Mouse (Mus musculus): ENCODE results near the gene Fam135a.

Gene Fam135a

DNA sequence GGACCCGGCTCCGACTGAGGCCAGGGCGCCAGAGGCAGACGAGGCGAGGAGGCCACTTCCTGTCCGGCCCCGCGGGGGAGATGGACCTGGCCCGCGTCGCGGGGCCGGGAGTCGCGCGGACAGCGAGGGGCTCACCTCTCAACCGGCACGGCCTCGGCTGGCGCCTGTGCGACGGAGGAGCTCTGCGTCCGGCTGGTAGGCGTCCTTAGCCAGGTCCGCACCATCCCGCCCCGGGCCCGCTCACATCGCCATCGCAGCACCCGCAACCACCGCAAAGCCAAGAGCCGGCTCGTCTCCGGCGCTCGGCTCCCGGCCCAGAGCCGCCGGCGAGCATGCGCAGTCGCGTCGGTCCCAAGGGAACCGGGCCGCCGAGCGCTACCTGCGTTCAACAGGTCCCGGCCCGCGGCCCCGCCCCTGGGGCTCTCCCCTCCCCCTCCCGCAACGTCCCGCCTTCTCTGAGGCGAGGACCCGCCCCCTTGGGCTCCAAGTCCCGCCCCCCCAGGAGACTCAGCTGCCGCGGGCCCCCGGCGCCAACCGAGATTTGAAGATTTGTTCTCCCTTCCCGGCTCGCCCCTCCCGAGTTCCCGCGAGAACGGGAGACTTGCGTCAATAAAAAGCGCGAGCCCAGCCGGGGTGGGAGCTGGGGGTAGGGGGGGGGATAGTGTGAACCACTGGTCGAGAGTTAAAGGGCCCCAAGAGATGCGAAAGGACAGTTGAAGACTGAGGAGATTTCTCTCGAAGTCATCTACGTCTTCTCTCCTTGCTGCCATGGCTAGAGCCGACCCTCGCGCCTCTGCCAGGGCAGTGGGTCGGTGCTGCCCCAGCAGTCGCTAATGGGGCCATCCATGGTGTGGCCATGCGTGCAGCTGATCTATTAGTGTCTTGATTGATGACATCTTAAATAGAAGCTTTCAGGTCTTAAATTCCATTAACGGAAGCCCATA, at the start of gene Fam135a:
Gene Fam135a (minus strand): TSS at position 416 of the 944 bp plus-strand sequence.
- in situ Hi-C loops (cut with MboI, MseI), result no loop called here

GRCm38 (mm10) chr1:24143504-24143903, 43.4 kb upstream of the Fam135a start:
- in situ Hi-C loops (cut with MboI, MseI), result no loop called here

- in situ Hi-C loops (cut with MboI, MseI), result no loop called here
These were observed 40.4 kb upstream of the Fam135a start for GRCm38 (mm10) chr1:24140555-24140954.

DNA sequence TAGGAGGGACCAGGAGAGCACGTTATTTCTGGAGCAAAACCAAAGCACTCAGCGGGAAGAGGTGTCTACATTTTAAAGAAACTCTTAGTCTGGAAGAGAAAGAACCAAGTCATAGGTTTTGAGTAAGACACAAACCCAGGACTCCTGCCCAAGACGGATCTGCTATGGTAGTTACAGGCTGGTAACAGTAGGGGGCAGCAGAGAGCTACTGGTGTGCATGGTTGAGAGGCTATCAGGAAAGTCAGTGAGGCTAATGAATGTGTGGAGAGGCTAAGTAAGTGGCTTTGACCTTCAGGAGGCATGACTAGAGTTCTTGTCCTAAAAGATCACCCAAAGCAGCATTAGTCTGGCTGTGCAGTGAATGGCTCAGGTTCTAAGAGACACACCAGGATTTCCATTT, 37.0 kb upstream of the Fam135a start:
- in situ Hi-C loops (cut with MboI, MseI), result no loop called here

DNA sequence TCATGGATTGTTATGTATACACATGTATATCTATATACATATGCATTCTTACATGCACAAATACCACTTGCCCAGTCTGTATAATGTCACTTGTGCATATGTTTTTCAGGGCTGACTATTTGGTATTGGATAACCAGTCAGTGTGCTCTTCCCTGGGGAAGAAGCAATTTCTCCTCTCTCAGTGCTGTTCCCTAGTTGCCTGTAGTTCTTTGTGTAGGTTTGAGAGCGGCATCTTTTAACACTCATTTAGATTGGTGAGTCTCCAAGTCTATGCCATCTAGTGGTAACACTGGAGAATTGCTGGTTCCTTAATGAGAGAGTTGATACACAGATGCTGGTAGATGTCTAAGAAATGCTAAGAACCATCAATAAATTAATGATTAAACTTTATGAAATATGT, 34.7 kb upstream of the Fam135a start:
- in situ Hi-C loops (cut with MboI, MseI), result no loop called here

DNA sequence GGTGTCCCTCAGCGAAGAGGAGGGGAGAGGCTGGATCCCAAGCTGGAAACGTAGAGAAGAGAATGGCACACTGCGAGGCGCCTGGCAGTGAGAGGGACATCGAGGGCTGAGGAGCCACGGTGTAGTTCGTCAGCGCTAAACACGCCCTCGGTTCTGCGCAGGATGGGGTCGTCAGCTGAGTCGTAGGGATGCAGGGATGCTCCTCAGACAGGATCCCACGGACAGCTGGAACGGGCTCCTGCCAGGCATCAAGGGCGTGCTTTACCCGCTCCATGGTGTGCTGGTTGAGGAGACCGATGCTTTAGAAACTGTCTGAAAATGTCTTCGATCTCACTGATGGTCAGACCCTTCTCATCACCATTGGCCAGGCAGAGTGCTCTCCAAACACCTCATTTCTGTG, 33.7 kb upstream of the Fam135a start:
- in situ Hi-C loops (cut with MboI, MseI), result no loop called here

DNA sequence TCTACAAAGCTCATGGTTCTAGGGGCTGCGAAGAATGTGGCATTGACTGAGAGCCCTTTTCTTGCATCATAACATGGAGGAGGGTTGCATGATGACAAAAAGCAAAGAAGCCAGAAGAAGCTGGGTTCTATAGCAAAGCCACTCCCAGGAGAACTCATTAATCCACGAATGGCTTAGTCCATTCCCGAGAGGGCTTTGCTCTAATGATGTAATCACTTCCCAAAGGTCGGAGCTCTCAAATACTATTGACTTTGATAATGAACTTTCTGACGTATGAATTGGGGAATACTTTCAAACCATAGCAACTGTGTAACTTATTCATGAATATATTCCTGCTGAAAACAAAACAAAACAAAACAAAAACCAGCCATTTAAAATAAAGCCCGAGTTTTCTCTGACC, 27.7 kb upstream of the Fam135a start:
- in situ Hi-C loops (cut with MboI, MseI), result no loop called here

DNA sequence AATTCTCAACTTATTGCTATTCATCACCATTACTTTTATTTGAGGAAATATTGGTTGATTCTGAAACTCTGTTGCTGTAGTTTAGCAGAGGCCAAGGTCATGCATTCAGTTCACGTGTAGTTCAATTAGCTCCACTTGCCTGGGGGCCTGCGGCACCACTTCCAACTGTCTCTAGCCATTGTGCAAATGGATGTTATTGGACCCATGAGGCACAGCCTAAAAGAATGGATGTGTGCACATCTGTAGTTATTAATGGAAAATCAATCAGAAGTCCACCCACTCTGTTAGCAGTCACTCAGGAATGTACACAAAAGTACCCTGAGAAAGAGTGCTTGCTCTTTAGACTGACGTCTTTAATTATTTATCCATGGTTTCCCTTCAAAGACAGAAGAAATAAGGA, 24.5 kb upstream of the Fam135a start:
- in situ Hi-C loops (cut with MboI, MseI), result no loop called here

DNA sequence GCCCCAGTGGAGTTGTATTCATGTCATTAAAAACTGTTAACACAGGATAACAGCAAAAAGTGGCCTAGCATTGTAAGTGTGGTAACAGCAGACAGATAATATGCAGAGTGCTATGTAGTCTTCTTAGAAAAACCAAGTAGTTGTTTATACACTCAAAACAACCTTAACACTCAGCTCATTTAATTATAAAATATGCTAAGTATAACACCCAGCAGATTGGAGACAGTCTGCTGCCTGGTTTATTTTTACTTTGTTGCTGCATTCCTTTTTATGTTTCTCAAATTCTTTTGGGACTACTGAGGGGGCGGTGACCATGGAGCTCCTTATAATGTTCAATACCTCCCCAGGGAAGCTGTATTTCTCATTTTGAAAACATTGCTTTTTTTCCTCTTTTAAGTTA, 22.4 kb upstream of the Fam135a start:
- in situ Hi-C loops (cut with MboI, MseI), result no loop called here

DNA sequence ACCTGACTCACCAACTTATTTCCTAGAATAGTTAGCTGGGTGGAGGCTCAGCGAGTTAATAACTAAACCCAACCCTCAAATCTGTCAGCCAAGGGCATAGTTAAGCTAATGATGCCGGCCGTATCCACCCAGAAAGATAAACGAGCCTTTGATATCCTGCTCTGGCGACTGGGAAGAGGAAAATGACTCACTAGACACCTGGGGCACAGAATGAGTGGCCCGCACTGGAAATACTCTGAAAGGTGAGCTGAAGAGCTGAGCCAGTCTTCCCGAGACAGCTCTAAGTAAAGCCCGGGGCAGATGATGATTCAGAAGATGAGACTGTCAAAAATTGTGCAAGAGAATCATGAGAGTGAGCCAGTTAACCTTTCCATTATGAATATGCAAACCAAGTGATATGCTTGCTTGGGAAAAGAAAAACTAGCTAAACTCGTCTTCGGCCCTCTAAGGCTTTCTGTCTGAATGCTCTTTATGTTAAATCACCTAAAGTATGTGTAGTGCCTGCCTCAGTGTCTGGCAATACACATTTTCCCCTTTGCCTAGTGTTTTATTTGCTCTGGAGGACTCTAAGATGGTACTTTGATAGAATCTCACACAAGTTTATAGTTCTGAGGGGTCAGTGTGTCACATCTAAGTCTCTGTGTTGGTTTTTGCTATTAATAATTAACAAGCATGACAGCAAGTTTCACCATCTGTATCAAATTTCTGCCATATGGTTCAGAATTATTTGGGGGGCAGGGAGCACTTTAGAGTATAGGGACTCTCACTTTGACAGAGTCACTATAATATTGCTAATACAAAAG, 8.0 kb upstream of the Fam135a start:
- in situ Hi-C loops (cut with MboI, MseI), result no loop called here

DNA sequence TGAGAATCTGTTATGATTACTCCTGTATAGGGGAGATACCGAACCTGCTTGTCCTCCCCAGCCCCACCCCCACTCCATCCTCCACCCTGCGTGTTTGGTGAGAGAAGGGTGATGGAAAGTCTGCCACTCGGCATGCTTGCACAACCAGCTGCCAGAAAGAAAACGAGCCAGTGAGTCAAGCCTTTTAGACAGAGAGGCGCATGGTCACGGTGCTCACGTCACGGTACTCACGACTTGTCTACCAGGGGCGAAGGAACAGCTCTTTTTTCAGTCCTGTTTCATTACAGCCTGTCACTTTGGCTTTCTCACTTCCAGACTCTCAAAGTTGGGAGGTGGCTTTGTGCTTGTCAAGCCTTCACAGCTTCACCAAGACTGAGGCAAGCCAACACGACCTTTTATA, 7.2 kb upstream of the Fam135a start:
- in situ Hi-C loops (cut with MboI, MseI), result no loop called here

GRCm38 (mm10) chr1:24102579-24103149, 2.5 kb upstream of the Fam135a start:
- in situ Hi-C loops (cut with MboI, MseI), result no loop called here

DNA sequence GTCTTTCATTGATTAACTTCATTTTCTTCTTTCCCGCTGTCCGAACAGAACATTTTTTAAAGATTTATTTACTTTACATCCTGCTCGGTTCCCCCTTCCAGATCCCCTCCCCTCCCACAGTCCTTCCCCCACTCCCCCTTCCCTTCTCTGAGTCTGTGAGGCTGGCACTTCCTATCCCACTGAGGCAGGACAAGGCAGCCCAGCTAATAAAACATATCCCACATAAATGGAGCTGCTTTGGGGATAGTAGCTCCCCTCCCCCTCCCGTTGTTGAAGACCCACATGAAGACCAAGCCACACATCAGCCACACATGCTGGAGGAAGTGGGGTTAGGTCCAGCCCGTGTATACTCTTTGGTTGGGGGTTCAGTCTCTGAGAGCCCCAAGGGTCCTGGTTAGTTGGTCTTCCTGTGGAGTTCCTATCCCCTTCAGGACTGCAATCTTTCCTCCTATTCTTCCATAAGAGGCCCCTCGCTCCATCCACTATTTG, 773 bp upstream of the Fam135a start:
- in situ Hi-C loops (cut with MboI, MseI), result no loop called here

- in situ Hi-C loops (cut with MboI, MseI), result no loop called here
These were observed 608 bp downstream of the Fam135a start for GRCm38 (mm10) chr1:24099541-24099925.

DNA sequence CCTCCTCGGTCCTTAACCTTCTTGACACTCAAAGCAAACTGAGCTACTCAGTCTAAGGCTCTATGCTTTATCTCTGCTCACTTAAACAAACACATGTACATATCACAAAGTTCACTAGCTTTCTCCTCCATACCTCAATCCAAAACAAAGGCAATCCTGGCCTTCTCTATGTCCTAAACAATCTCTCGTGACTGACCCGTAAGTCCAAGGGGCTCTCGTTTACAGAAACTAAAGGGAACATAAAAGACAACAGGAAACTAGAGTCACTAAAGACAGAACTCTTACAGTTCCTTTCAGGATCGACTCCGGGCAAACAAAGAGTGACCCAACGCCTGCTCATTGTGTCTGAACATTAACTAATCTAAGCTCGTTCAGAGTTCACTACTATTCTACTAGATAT, 2.6 kb downstream of the Fam135a start:
- in situ Hi-C loops (cut with MboI, MseI), result no loop called here

GRCm38 (mm10) chr1:24092414-24092813, 7.7 kb downstream of the Fam135a start:
- in situ Hi-C loops (cut with MboI, MseI), result no loop called here

GRCm38 (mm10) chr1:24090603-24091002, 9.5 kb downstream of the Fam135a start:
- in situ Hi-C loops (cut with MboI, MseI), result no loop called here

- in situ Hi-C loops (cut with MboI, MseI), result no loop called here
These were observed 10.0 kb downstream of the Fam135a start for GRCm38 (mm10) chr1:24090094-24090493.

DNA sequence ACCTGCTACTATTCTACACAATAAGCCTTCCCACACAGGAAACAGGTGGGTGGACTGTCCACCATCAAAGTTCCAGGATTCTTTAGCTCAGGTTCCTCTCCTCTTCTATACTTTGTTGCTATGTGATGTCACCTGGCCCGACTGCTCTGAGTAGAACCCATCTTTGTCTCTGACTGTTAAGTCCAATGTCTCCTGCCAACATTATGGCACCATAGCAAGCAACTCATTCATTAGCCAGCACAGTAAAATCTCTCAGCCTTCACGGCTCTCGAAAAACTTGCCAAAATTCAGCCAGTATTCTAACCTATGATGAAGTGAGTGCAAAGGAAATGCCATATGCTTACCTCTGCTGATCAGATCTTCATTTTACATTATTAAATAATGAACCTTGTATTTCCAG, 14.0 kb downstream of the Fam135a start:
- in situ Hi-C loops (cut with MboI, MseI), result no loop called here

- in situ Hi-C loops (cut with MboI, MseI), result no loop called here
These were observed 25.7 kb downstream of the Fam135a start for GRCm38 (mm10) chr1:24074396-24074795.

DNA sequence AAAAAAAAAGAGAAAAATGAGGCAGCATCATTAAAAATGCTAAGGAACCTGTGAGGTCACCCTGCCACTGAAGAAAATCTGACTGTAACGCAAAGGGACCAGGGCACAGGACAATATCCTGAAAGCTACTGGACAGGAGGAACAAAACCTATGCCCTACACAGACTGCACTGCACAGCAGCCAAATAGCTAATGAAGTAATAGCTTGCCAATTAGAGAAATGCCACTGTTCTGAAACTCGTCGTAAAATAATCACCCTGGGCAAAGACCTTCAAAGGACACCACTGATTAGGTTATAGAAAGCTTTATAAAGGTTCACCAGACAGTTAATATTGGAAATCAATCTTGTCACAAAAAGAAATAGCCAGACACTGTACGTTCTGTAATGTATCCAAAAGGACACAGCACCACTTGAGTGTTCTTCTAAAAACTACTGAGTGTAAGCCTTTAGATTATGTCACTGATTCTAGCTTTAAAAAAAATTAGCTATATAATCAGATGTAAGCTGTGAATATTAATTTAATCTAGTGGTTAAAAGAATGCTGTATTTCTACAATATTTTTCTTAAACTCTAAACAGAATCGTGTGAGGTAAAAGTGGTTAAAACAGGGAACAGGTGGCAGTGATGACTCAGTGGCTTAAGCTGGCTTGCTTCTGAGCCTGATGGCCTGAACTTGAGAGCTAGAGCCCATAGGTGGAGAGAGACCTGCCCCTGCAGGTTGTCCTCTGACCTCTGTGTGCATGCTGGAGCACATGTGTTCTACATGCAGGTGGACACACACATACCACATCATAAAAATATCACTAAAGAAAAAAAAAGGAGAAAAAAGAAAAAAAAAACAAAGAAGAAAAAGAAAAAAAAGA, 26.5 kb downstream of the Fam135a start:
- in situ Hi-C loops (cut with MboI, MseI), result no loop called here

Measured in regulatory T cell (primary cell).